Mouse (Mus musculus) lung, adult 2 months (tissue): ENCODE measurements around the gene Plekha4.

Source experiments
- CTCF ChIP-seq: fragments of 200-500 bp; IDR thresholded peaks from 2 replicates; pipeline ENCODE4 v1.5.1; 2011; ENCODE audit warnings: mild to moderate bottlenecking, low read length, control low read depth; ENCODE audit not compliant: insufficient read depth
- POLR2A ChIP-seq: fragments of 200-500 bp; IDR thresholded peaks from 2 replicates; pipeline ENCODE4 v1.6.1; 2011; ENCODE audit warnings: low read depth, mild to moderate bottlenecking, control low read depth, low read length, borderline replicate concordance; ENCODE audit errors: extremely low read depth

GRCm38 (mm10) chr7:45529461-45529860 lies 3.3 kb downstream of the Plekha4 start:
- TF ChIP-seq POLR2A: no peak
- TF ChIP-seq CTCF: no peak
